Mouse (Mus musculus): ENCODE measurements around the gene Lrba. TPM values are rescaled to one million over a fixed set of nuclear protein-coding genes. Genes with fewer than 3 reads are reported as not detected.
A peak's percentile ranks its signal among the peaks of the same experiment; 100 is the strongest.

The Lrba gene
- polyA plus RNA-seq, 1 experiment from 2014 or later, result 7.0 TPM

DNA sequence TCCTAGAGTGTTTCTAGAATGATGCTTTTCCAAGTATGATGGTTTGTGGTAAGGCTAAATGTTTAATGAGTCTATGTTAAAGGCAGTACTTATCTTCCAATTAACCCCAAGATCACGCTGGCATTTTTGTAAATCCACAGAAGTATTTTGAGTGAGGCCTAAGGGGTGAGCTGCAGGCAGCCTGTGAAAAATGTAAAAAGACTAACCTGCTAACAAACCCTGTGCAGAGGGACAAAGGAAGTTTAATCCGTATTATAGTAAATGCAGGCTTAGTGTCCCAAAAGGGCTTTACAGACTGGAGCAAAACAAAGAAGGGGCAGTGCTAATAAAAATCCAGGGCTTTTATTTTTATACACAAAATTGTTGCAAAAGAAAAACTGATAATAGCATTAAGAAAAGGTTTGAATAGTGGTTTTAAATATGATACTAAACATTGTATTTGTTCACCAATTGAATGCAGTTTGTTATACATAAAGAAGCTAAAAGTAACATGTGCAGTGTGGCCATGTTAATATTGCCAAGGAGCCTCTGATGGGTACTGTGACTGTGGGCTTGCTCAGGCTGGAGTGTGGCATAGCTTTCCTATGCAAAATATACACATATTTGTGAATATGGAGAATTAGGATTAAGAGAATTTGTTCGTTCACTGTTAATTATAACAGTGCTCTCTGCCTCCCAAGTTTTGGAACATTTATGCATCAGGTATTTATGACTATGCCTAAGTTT is 348.2 kb downstream of the Lrba start:
- peaks cover 28% of the 10 kb centered on the region for H3K27me3 ChIP-seq
- H3K27ac ChIP-seq, result no peak overlapping the region
- no peak overlapping the region for H3K9ac ChIP-seq (replicated peaks)
- H3K4me3 ChIP-seq (replicated peaks), result no peak overlapping the region
- no peak overlapping the region for H3K4me2 ChIP-seq (replicated peaks)
- no peaks in the 10 kb centered on the region for H3K9me3 ChIP-seq
- whole genome bisulfite sequencing, result 11% methylated on average over 3 of the region's 3 CpGs
- H3K36me3 ChIP-seq, result no peaks in the 10 kb centered on the region
- ATAC-seq, result peak; percentile 73
- H3K4me1 ChIP-seq (replicated peaks), result 0 out of 2 replicates have a peak, but pooled peaks cover 2% of the 10 kb centered on the region

DNA sequence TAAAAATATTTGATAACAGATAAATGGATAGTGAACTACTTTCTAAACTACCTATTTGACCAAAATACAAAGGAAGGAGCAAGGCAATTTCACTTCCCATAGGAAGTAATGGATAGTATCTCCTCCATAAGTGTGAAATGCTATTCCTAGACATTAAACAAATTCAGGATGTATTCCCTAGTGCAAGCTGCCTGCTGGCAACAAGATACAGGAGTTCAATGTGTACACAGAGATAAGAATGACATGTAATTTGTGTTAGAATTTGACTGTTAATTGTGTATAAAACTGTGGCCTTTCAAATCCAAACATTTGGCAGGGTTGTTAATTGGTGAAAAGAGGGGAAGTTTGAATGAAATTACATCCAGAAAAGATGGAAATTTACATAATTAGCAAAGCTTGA is 350.8 kb downstream of the Lrba start:
- Histone ChIP-seq H3K36me3 (no peaks in the 10 kb centered on the region), H3K4me1 (replicated peaks) (0 out of 2 replicates have a peak, but pooled peaks cover 2% of the 10 kb centered on the region), H3K9ac (replicated peaks) (no peak overlapping the region), H3K27ac (no peak overlapping the region), H3K9me3 (no peaks in the 10 kb centered on the region), H3K27me3 (peaks cover 22% of the 10 kb centered on the region), H3K4me2 (replicated peaks) (no peak overlapping the region), H3K4me3 (replicated peaks) (no peak overlapping the region)
- no peak for ATAC-seq

GRCm38 (mm10) chr3:86602284-86602683 is 377.8 kb downstream of the Lrba start:
- peak; percentile 95 for ATAC-seq
- H3K27me3 ChIP-seq, result no peaks in the 10 kb centered on the region
- H3K4me1 ChIP-seq (replicated peaks), result peaks cover 4% of the 10 kb centered on the region
- H3K9ac ChIP-seq (replicated peaks), result no peak overlapping the region
- no peaks in the 10 kb centered on the region for H3K9me3 ChIP-seq
- 0 out of 2 replicates have a peak overlapping the region, but pooled peaks have one; percentile 25 for H3K27ac ChIP-seq
- H3K4me3 ChIP-seq (replicated peaks), result no peak overlapping the region
- H3K4me2 ChIP-seq (replicated peaks), result no peak overlapping the region
- H3K36me3 ChIP-seq, result no peaks in the 10 kb centered on the region
- 25% methylated on average over 3 of the region's 3 CpGs for WGBS

GRCm38 (mm10) chr3:86605775-86606174 is 381.3 kb downstream of the Lrba start:
- Histone ChIP-seq H3K27me3 (no peaks in the 10 kb centered on the region), H3K9ac (replicated peaks) (no peak overlapping the region), H3K4me2 (replicated peaks) (no peak overlapping the region), H3K4me1 (replicated peaks) (peaks cover 4% of the 10 kb centered on the region), H3K4me3 (replicated peaks) (no peak overlapping the region), H3K9me3 (no peaks in the 10 kb centered on the region), H3K36me3 (no peaks in the 10 kb centered on the region), H3K27ac (no peak overlapping the region)
- 87% methylated on average over 8 of the region's 8 CpGs for WGBS
- ATAC-seq, result no peak

- no peak overlapping the region for H3K4me3 ChIP-seq (replicated peaks)
- H3K27ac ChIP-seq, result no peak overlapping the region
- no peak for ATAC-seq
- H3K9ac ChIP-seq (replicated peaks), result no peak overlapping the region
- H3K27me3 ChIP-seq, result no peaks in the 10 kb centered on the region
- H3K4me2 ChIP-seq (replicated peaks), result no peak overlapping the region
- no peaks in the 10 kb centered on the region for H3K9me3 ChIP-seq
- no peaks in the 10 kb centered on the region for H3K4me1 ChIP-seq (replicated peaks)
- 71% methylated on average over 4 of the region's 4 CpGs for WGBS
- no peaks in the 10 kb centered on the region for H3K36me3 ChIP-seq
These were observed 402.7 kb downstream of the Lrba start for GRCm38 (mm10) chr3:86627008-86627743.

DNA sequence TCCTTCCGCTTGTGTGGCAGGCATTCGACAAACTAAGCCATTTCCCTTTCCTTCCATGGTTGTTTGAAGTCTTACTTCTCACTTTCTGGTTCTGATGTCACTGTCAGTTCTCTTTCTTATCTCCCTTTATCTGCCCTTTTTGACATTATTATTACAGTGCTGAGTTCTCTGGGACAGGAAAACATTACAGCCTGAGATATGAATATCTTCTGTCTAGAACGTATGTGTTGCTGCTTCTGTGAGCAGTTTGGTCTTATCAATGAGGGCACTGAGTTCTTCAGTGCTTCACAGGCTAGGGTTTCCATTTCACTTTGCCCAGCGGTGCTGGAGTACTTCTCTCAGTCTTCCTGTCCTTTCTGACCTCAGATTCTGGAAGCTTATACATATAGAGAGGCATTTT is 404.9 kb downstream of the Lrba start:
- no peak for ATAC-seq
- H3K9ac ChIP-seq (replicated peaks), result no peak overlapping the region
- H3K4me3 ChIP-seq (replicated peaks), result no peak overlapping the region
- 90% methylated on average over 4 of the region's 4 CpGs for WGBS
- H3K27ac ChIP-seq, result no peak overlapping the region
- no peaks in the 10 kb centered on the region for H3K4me1 ChIP-seq (replicated peaks)
- H3K27me3 ChIP-seq, result no peaks in the 10 kb centered on the region
- H3K9me3 ChIP-seq, result no peaks in the 10 kb centered on the region
- no peak overlapping the region for H3K4me2 ChIP-seq (replicated peaks)
- H3K36me3 ChIP-seq, result no peaks in the 10 kb centered on the region

DNA sequence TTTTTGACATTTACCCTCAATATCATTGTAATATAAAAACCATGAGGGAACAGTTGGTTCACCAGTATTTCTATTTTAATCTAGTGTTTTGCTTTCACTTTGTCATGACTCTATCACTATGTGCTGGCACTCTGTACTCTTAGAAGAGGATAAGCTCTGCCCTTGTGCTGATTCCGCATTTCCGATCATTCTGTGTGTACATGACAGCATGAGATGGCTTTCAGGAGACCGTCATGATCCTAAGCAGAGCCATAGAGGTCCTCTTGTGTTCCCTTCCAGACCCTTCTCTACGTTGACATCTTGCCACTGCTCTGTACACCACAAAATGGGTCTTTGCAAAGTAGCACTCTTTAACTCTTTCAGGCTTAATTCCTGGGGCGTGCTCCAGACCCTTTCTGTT is 411.0 kb downstream of the Lrba start:
- Histone ChIP-seq H3K4me2 (replicated peaks) (no peak overlapping the region), H3K27ac (no peak overlapping the region), H3K9me3 (no peaks in the 10 kb centered on the region), H3K4me1 (replicated peaks) (no peaks in the 10 kb centered on the region), H3K9ac (replicated peaks) (no peak overlapping the region), H3K4me3 (replicated peaks) (no peak overlapping the region), H3K27me3 (no peaks in the 10 kb centered on the region), H3K36me3 (no peaks in the 10 kb centered on the region)
- WGBS, result 74% methylated on average over 5 of the region's 5 CpGs
- ATAC-seq, result no peak

DNA sequence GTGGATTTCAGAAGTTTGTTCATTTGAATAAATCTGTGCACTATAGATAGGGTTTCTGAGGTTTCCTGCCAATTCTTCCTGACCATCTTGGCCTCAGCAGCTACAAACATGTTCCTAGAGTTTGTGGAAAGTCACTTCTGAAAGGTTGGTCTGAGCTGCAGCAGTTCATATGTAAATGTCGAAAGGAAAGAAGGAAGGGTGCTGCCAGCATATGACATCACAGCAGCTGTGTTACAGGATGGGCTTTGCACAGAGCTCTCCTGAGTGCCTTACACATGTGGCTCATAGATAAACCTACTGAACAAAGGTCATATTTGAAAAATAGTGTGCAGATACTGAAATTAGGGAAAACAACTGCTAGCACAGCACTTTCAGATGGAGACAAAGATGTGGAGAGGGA is 411.5 kb downstream of the Lrba start:
- 45% methylated on average over 1 of the region's 1 CpGs for WGBS

GRCm38 (mm10) chr3:86638552-86639348 is 414.3 kb downstream of the Lrba start:
- Histone ChIP-seq H3K27me3 (no peaks in the 10 kb centered on the region), H3K4me1 (replicated peaks) (no peaks in the 10 kb centered on the region), H3K4me2 (replicated peaks) (no peak overlapping the region), H3K4me3 (replicated peaks) (no peak overlapping the region), H3K27ac (peak overlapping the region; percentile 56; the same call in 1 of the 2 replicates), H3K36me3 (no peaks in the 10 kb centered on the region), H3K9me3 (no peaks in the 10 kb centered on the region), H3K9ac (replicated peaks) (no peak overlapping the region)
- WGBS, result 84% methylated on average over 2 of the region's 2 CpGs
- ATAC-seq, result no peak

More for the DNA sequence above, 411.5 kb downstream of the Lrba start:
- no peak overlapping the region for H3K4me2 ChIP-seq (replicated peaks)
- H3K36me3 ChIP-seq, result no peaks in the 10 kb centered on the region
- no peaks in the 10 kb centered on the region for H3K4me1 ChIP-seq (replicated peaks)
- no peaks in the 10 kb centered on the region for H3K9me3 ChIP-seq
- ATAC-seq, result no peak
- no peak overlapping the region for H3K9ac ChIP-seq (replicated peaks)
- H3K27me3 ChIP-seq, result no peaks in the 10 kb centered on the region
- H3K4me3 ChIP-seq (replicated peaks), result no peak overlapping the region
- no peak overlapping the region for H3K27ac ChIP-seq

DNA sequence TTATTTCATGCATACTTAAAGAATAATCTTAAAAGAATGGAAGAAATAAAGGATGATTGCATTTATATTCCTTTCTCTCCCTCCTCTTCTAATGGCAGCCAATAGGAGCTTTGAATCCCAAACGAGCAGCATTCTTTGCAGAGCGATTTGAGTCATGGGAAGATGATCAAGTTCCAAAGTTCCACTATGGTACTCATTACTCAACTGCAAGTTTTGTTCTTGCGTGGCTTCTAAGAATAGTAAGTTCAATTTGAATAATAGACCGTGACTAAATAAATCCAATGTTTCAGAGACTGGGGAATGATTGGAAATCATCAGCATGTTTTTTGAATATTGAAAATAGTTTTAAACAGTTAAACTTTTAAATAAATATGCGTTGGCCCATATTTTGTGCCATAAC is 416.9 kb downstream of the Lrba start:
- Histone ChIP-seq H3K9ac (replicated peaks) (no peak overlapping the region), H3K9me3 (no peaks in the 10 kb centered on the region), H3K4me3 (replicated peaks) (no peak overlapping the region), H3K4me2 (replicated peaks) (no peak overlapping the region), H3K36me3 (0 out of 2 replicates have a peak, but pooled peaks cover 4% of the 10 kb centered on the region), H3K27ac (no peak overlapping the region), H3K4me1 (replicated peaks) (no peaks in the 10 kb centered on the region), H3K27me3 (no peaks in the 10 kb centered on the region)
- ATAC-seq, result no peak
- WGBS, result 82% methylated on average over 5 of the region's 5 CpGs

- H3K4me1 ChIP-seq (replicated peaks), result no peaks in the 10 kb centered on the region
- no peaks in the 10 kb centered on the region for H3K9me3 ChIP-seq
- H3K4me2 ChIP-seq (replicated peaks), result no peak overlapping the region
- no peak for ATAC-seq
- no peaks in the 10 kb centered on the region for H3K27me3 ChIP-seq
- 0 out of 2 replicates have a peak, but pooled peaks cover 4% of the 10 kb centered on the region for H3K36me3 ChIP-seq
- no peak overlapping the region for H3K4me3 ChIP-seq (replicated peaks)
- no peak overlapping the region for H3K9ac ChIP-seq (replicated peaks)
- H3K27ac ChIP-seq, result no peak overlapping the region
These were observed 417.3 kb downstream of the Lrba start for GRCm38 (mm10) chr3:86641796-86642195.

DNA sequence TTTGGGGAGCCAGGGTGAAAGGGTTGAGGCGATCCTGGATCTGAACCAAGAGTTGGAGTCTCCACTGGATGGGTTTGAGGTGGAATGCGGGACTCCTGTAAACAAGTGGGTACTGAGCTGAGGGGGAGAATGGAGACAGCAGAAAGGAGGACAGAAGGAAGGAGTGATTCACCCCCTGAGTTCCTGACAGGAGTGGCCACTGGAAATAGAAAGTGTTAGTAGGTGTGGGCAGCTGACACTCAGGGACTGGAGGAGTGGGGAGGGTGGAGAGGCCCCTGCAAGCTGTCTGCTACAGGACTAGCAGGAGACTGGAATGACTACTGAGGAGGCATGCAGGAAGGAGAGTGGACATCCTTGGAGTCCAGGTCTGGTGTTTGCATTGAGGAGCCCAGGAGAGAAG is 422.3 kb downstream of the Lrba start:
- Histone ChIP-seq H3K27ac (no peak overlapping the region), H3K36me3 (0 out of 2 replicates have a peak, but pooled peaks cover 4% of the 10 kb centered on the region), H3K27me3 (no peaks in the 10 kb centered on the region), H3K9me3 (no peaks in the 10 kb centered on the region), H3K4me3 (replicated peaks) (no peak overlapping the region), H3K9ac (replicated peaks) (no peak overlapping the region), H3K4me2 (replicated peaks) (no peak overlapping the region), H3K4me1 (replicated peaks) (no peaks in the 10 kb centered on the region)
- 84% methylated on average over 2 of the region's 2 CpGs for WGBS
- ATAC-seq, result no peak
